Comparison of ENCODE assay signal across 15 mouse cellular contexts in the genomic region with DNA sequence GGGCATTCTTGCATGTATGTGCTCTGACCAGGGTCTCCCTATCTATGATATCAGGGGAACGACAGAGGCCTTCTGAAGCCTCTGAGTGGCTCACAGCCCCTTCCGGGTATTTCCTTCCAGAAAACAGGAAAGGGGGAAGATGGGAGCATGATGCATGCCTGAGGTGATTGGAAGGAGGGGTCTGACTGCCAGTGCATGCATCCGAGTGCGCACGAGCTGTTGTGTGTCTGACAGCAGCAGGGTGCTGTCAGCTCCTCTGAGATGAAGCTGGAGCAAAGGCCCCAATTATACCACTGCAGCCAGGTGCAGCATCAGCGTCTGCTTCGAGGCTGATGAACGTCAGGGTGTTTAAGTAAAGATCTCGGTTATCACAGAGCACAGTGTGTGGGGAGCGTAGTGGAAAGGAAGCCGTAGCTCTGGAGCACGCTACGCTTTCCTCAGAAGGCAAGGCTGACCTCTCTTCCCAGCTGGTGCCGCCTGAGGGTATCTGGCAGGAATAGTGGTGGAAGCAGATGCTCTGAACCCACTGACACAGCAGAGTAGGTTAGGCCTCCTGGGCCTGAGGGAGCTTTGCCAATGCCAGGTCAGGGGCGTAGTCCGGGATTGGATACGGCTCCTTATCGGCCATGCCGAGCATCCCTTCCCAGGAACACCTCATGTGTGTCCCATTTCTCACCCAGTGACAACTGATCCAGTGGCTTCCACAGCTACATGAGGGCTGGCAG. TPM values are rescaled to one million over a fixed set of nuclear protein-coding genes. Genes with fewer than 3 reads are reported as not detected.
DNase-seq lines count a peak whose midpoint lies in the region; ATAC-seq and TF ChIP-seq lines count a peak whose summit lies in the region.
"Had no signal": no experiment of that assay in that cellular context is flagged by ENCODE, and none has a peak within 500 bp of the region (broad histone marks: within the 10 kb centered on the region; RNA-seq: fewer than 3 reads in every experiment).

No protein-coding gene starts in this region.

- 24% methylated on average over 19 of the region's 19 CpGs for WGBS in cerebellum, adult 2 months
- WGBS in forebrain, postnatal 0 days, result 85% methylated on average over 19 of the region's 19 CpGs
- 74% methylated on average over 19 of the region's 19 CpGs for WGBS in liver, embryonic 15.5 days (ENCODE audit: insufficient replicate concordance)

- H3K4me2 ChIP-seq in forebrain, postnatal 0 days (ENCODE audit: low read depth), result no peak overlapping the region
- peak overlapping the region; percentile 10; the same call in 1 of the 2 replicates for H3K4me2 ChIP-seq in liver, embryonic 15.5 days
- H3K4me2 ChIP-seq: lung, embryonic 14.5 days had no signal

- ATAC-seq in forebrain, postnatal 0 days, result peak; percentile 76; the same call in 1 of the 2 replicates
- no peak for ATAC-seq in liver, embryonic 15.5 days (ENCODE audit: insufficient read depth)

- H3K9me3 ChIP-seq in forebrain, postnatal 0 days (ENCODE audit: low read length), result no peaks in the 10 kb centered on the region
- no peaks in the 10 kb centered on the region for H3K9me3 ChIP-seq in liver, embryonic 15.5 days (replicated peaks)

- peak; percentile 59 for DNase-seq in left cerebral cortex, postnatal 4 days
- DNase-seq in left cerebral cortex, postnatal 14 days (ENCODE audit: low spot score in 2 of 2), result no peak
- DNase-seq in cerebellum, adult 2 months, result peak; percentile 58 to 59
- DNase-seq in forebrain, postnatal 0 days, result peak; percentile 20
- no peak for DNase-seq in kidney, postnatal 4 days
- DNase-seq in adrenal gland, adult 18-20 months (ENCODE audit: low spot score in 2 of 2), result no peak
- no peak for DNase-seq in thymus, postnatal 36 days
- DNase-seq: adrenal gland, adult 2 months; heart, postnatal 36 days; lung, embryonic 14.5 days; thymus, adult 18-20 months had no signal

- no peak overlapping the region; the same call in 1 of the 2 replicates for H3K9ac ChIP-seq in forebrain, postnatal 0 days
- no peak overlapping the region for H3K9ac ChIP-seq in liver, embryonic 15.5 days
- H3K9ac ChIP-seq: lung, embryonic 14.5 days had no signal

- TF ChIP-seq CTCF in cerebellum, adult 2 months (IDR thresholded peaks at IDR 0.05; ENCODE audit: borderline replicate concordance, insufficient read depth, low read depth, low read length), result no peak
- TF ChIP-seq CTCF in forebrain, postnatal 0 days (IDR thresholded peaks at IDR 0.05; ENCODE audit: low read depth), result no peak

- peaks cover 16% of the 10 kb centered on the region for H3K4me1 ChIP-seq in cerebellum, adult 2 months (ENCODE audit: control insufficient read depth, insufficient read depth, low read length)
- H3K4me1 ChIP-seq in forebrain, postnatal 0 days (ENCODE audit: insufficient read depth), result no peaks in the 10 kb centered on the region
- H3K4me1 ChIP-seq in liver, embryonic 15.5 days (replicated peaks), result peaks cover 12% of the 10 kb centered on the region

- intact Hi-C loops in left cerebral cortex, postnatal 4 days (cut with DNase I), result no loop called here
- intact Hi-C loops in left cerebral cortex, postnatal 14 days (cut with DNase I), result no loop called here

- no peaks in the 10 kb centered on the region for H3K36me3 ChIP-seq in forebrain, postnatal 0 days (ENCODE audit: insufficient read depth)
- peaks cover 11% of the 10 kb centered on the region; the same call in 1 of the 2 replicates for H3K36me3 ChIP-seq in liver, embryonic 15.5 days (replicated peaks)

- no peak for TF ChIP-seq POLR2A in cerebellum, adult 2 months (IDR thresholded peaks at IDR 0.05; ENCODE audit: borderline replicate concordance, insufficient read depth, low read length)

- H3K27me3 ChIP-seq in cerebellum, adult 2 months (ENCODE audit: control insufficient read depth, insufficient read depth, low read length), result no peaks in the 10 kb centered on the region
- H3K27me3 ChIP-seq in forebrain, postnatal 0 days (ENCODE audit: insufficient read depth, low read length), result no peaks in the 10 kb centered on the region
- H3K27me3 ChIP-seq in liver, embryonic 15.5 days, result no peaks in the 10 kb centered on the region

- 0 out of 2 replicates have a peak overlapping the region, but pooled peaks have one; percentile 5 for H3K27ac ChIP-seq in cerebellum, adult 2 months (ENCODE audit: insufficient read depth, low read length)
- H3K27ac ChIP-seq in forebrain, postnatal 0 days (ENCODE audit: low read depth, low read length), result peak overlapping the region; percentile 35
- H3K27ac ChIP-seq in liver, embryonic 15.5 days (replicated peaks), result peak overlapping the region; percentile 55

- no peak overlapping the region for H3K4me3 ChIP-seq in cerebellum, adult 2 months (replicated peaks; ENCODE audit: insufficient read depth, low read depth, low read length)
- H3K4me3 ChIP-seq in forebrain, postnatal 0 days (ENCODE audit: low read depth, low read length), result no peak overlapping the region
- H3K4me3 ChIP-seq in liver, embryonic 15.5 days (replicated peaks), result no peak overlapping the region

RNA-seq across cellular contexts. Expression of gene Aprt, which starts 17.2 kb away (rescaled TPM):
- total RNA-seq in left cerebral cortex, postnatal 4 days (2021), result 100 to 1,000 TPM; 101 to 102 TPM
- 10 to 100 TPM; 73.7 to 81.1 TPM for total RNA-seq in left cerebral cortex, postnatal 14 days (2021)
- polyA plus RNA-seq in cerebellum, adult 2 months (2012; rRNA removed), result 52.9 and 57.4 TPM in 2 replicates
- 132 and 163 TPM in 2 replicates for total RNA-seq in forebrain, postnatal 0 days (2014; rRNA removed)
- 226 and 260 TPM in 2 replicates for polyA plus RNA-seq in forebrain, postnatal 0 days (2015; fragmentation: Nextera tagmentation; extraction: Ambion mirVana)
- polyA plus RNA-seq in liver, embryonic 15.5 days (2015; fragmentation: Nextera tagmentation; extraction: Ambion mirVana), result 187 and 214 TPM in 2 replicates
- 10 to 100 TPM; 71.3 to 71.7 TPM for total RNA-seq in adrenal gland, adult 18-20 months (2021)

RNA-seq across cellular contexts. Expression of gene Galns, which starts 17.3 kb away (rescaled TPM):
- 10 to 100 TPM; 10.3 to 10.7 TPM for total RNA-seq in left cerebral cortex, postnatal 4 days (2021)
- total RNA-seq in left cerebral cortex, postnatal 14 days (2021), result 10 to 100 TPM in 1 of 2 experiments, 1 to 10 TPM in 1; 9.7 to 10.3 TPM
- polyA plus RNA-seq in cerebellum, adult 2 months (2012; rRNA removed), result 8.5 and 8.7 TPM in 2 replicates
- total RNA-seq in forebrain, postnatal 0 days (2014; rRNA removed), result 8.8 and 12.8 TPM in 2 replicates
- 6.0 and 8.4 TPM in 2 replicates for polyA plus RNA-seq in forebrain, postnatal 0 days (2015; fragmentation: Nextera tagmentation; extraction: Ambion mirVana)
- polyA plus RNA-seq in liver, embryonic 15.5 days (2015; fragmentation: Nextera tagmentation; extraction: Ambion mirVana), result 8.2 and 8.8 TPM in 2 replicates
- 1 to 10 TPM; 5.0 to 6.1 TPM for total RNA-seq in adrenal gland, adult 18-20 months (2021)

RNA-seq across cellular contexts. Expression of gene Trappc2l, which starts 17.5 kb away (rescaled TPM):
- 10 to 100 TPM; 63.8 to 74.6 TPM for total RNA-seq in left cerebral cortex, postnatal 4 days (2021)
- 10 to 100 TPM; 84.2 to 85.9 TPM for total RNA-seq in left cerebral cortex, postnatal 14 days (2021)
- 199 and 206 TPM in 2 replicates for polyA plus RNA-seq in cerebellum, adult 2 months (2012; rRNA removed)
- 15.3 and 31.8 TPM in 2 replicates for total RNA-seq in forebrain, postnatal 0 days (2014; rRNA removed)
- polyA plus RNA-seq in forebrain, postnatal 0 days (2015; fragmentation: Nextera tagmentation; extraction: Ambion mirVana), result 137 and 157 TPM in 2 replicates
- 24.2 and 33.1 TPM in 2 replicates for polyA plus RNA-seq in liver, embryonic 15.5 days (2015; fragmentation: Nextera tagmentation; extraction: Ambion mirVana)
- total RNA-seq in adrenal gland, adult 18-20 months (2021), result 10 to 100 TPM; 63.1 to 64.5 TPM

RNA-seq across cellular contexts. Expression of gene Cdt1, which starts 26.1 kb away (rescaled TPM):
- 1 to 10 TPM; 5.9 to 6.9 TPM for total RNA-seq in left cerebral cortex, postnatal 4 days (2021)
- total RNA-seq in left cerebral cortex, postnatal 14 days (2021), result 1 to 10 TPM; 2.2 to 3.5 TPM
- 7.6 and 8.8 TPM in 2 replicates for polyA plus RNA-seq in cerebellum, adult 2 months (2012; rRNA removed)
- total RNA-seq in forebrain, postnatal 0 days (2014; rRNA removed), result 11.5 and 14.9 TPM in 2 replicates
- polyA plus RNA-seq in forebrain, postnatal 0 days (2015; fragmentation: Nextera tagmentation; extraction: Ambion mirVana), result 6.1 and 6.5 TPM in 2 replicates
- polyA plus RNA-seq in liver, embryonic 15.5 days (2015; fragmentation: Nextera tagmentation; extraction: Ambion mirVana), result 45.9 and 46.0 TPM in 2 replicates
- total RNA-seq in adrenal gland, adult 18-20 months (2021), result 1 to 10 TPM; 4.7 to 4.9 TPM

RNA-seq across cellular contexts. Expression of gene Pabpn1l, which starts 28.6 kb away (rescaled TPM):
- not detected for total RNA-seq in left cerebral cortex, postnatal 4 days (2021)
- not detected for total RNA-seq in left cerebral cortex, postnatal 14 days (2021)
- polyA plus RNA-seq in cerebellum, adult 2 months (2012; rRNA removed), result not detected in 2 replicates
- total RNA-seq in forebrain, postnatal 0 days (2014; rRNA removed), result not detected in 2 replicates
- polyA plus RNA-seq in forebrain, postnatal 0 days (2015; fragmentation: Nextera tagmentation; extraction: Ambion mirVana), result not detected in 2 replicates
- polyA plus RNA-seq in liver, embryonic 15.5 days (2015; fragmentation: Nextera tagmentation; extraction: Ambion mirVana), result not detected in 2 replicates
- total RNA-seq in adrenal gland, adult 18-20 months (2021), result not detected
- total RNA-seq: adrenal gland, adult 2 months; heart, postnatal 36 days; layer of hippocampus, postnatal 10 days had no signal
- polyA plus RNA-seq: adrenal gland, adult 2 months; gonadal fat pad, adult 2 months; kidney, embryonic 14.5 days; lung, embryonic 14.5 days had no signal

Comparison
In these comparisons a context has a peak if more than half of its experiments do, and no peak if none do; other contexts are left out.
1. DNase-seq: peak in left cerebral cortex, postnatal 4 days (single experiment), cerebellum, adult 2 months (2 of 2) and forebrain, postnatal 0 days (single experiment); none in left cerebral cortex, postnatal 14 days (0 of 2), kidney, postnatal 4 days (0 of 2), adrenal gland, adult 18-20 months (0 of 2) and thymus, postnatal 36 days (0 of 2).
2. H3K27ac ChIP-seq: peak in every context shown above with its lines; median percentile 55 in liver, embryonic 15.5 days; 35 in forebrain, postnatal 0 days; 5 in cerebellum, adult 2 months.